8 mouse cellular contexts compared by ENCODE assay signal in the genomic region with DNA sequence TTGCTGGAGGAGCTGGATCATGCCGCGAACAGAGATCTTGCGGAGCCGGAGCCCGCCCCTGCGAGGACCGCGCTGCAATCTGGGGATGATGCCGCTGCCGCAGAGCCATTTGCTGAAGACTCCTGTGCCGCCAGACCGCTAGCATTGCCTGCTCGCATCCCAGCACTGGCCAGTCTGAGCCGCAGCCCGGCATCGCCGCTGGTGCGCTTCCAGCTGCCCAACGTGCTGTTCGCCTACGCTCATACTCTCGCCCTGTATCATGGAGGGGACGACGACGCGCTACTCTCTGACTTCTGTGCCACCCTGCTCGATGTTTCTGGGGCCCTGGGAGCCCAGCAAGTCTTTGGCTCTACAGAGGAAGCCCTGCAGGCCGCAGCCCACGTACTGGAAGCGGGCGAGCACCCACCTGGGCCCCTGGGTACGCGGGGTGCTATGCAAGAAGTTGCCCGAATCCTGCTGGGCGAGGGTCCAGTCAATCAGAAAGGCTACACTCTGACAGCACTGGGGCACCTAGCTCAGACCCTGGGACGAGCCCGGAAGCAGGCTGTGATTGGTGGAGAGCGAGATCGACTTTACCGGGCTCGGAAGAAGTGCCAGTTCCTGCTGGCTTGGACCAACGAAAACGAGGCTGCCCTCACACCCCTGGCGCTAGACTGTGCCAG. TPM values are rescaled to one million over a fixed set of nuclear protein-coding genes. Genes with fewer than 3 reads are reported as not detected.
DNase-seq lines count a peak whose midpoint lies in the region; ATAC-seq lines count a peak whose summit lies in the region.

No protein-coding gene starts in this region.

- no peak for ATAC-seq in limb, embryonic 11.5 days (ENCODE audit: insufficient number of reproducible peaks, low FRiP score, low TSS enrichment, low read depth)

- peak overlapping the region; percentile 96 for H3K27ac ChIP-seq in hindbrain, embryonic 10.5 days
- peak overlapping the region; percentile 84 for H3K27ac ChIP-seq in limb, embryonic 11.5 days (replicated peaks; ENCODE audit: low read depth, low read length)
- peak overlapping the region; percentile 92 for H3K27ac ChIP-seq in midbrain, embryonic 10.5 days (replicated peaks)

- peak overlapping the region; percentile 90 for H3K9ac ChIP-seq in limb, embryonic 11.5 days (ENCODE audit: low read length)

- H3K4me1 ChIP-seq in hindbrain, embryonic 10.5 days (replicated peaks), result peaks cover 49% of the 10 kb centered on the region
- peaks cover 18% of the 10 kb centered on the region for H3K4me1 ChIP-seq in limb, embryonic 11.5 days (ENCODE audit: control insufficient read depth, insufficient read depth, low read length)
- H3K4me1 ChIP-seq in midbrain, embryonic 10.5 days, result peaks cover 49% of the 10 kb centered on the region

- no peaks in the 10 kb centered on the region for H3K9me3 ChIP-seq in hindbrain, embryonic 10.5 days
- H3K9me3 ChIP-seq in limb, embryonic 11.5 days (ENCODE audit: control insufficient read depth, low read length), result no peaks in the 10 kb centered on the region
- H3K9me3 ChIP-seq in midbrain, embryonic 10.5 days (replicated peaks), result no peaks in the 10 kb centered on the region

- 4% methylated on average over 44 of the region's 44 CpGs for WGBS in hindbrain, embryonic 10.5 days
- WGBS in limb, embryonic 11.5 days, result 2% methylated on average over 43 of the region's 44 CpGs
- 3% methylated on average over 44 of the region's 44 CpGs for WGBS in midbrain, embryonic 10.5 days

- H3K4me2 ChIP-seq in limb, embryonic 11.5 days (ENCODE audit: low read depth, severe bottlenecking), result peak overlapping the region; percentile 90

- H3K27me3 ChIP-seq in hindbrain, embryonic 10.5 days (ENCODE audit: insufficient read depth, poor library complexity, severe bottlenecking), result no peaks in the 10 kb centered on the region
- H3K27me3 ChIP-seq in limb, embryonic 11.5 days (ENCODE audit: control insufficient read depth, insufficient read depth, low read length), result no peaks in the 10 kb centered on the region
- no peaks in the 10 kb centered on the region for H3K27me3 ChIP-seq in midbrain, embryonic 10.5 days (ENCODE audit: low read depth, poor library complexity, severe bottlenecking)

- peaks cover 32% of the 10 kb centered on the region for H3K36me3 ChIP-seq in hindbrain, embryonic 10.5 days
- peaks cover 3% of the 10 kb centered on the region; the same call in 1 of the 2 replicates for H3K36me3 ChIP-seq in limb, embryonic 11.5 days (ENCODE audit: control insufficient read depth, insufficient read depth, low read length)
- peaks cover 33% of the 10 kb centered on the region for H3K36me3 ChIP-seq in midbrain, embryonic 10.5 days

- DNase-seq in adrenal gland, postnatal 10 days, result peak; percentile 64
- no peak for DNase-seq in adrenal gland, postnatal 4 days (ENCODE audit: low spot score in 2 of 2)
- DNase-seq in CD8-positive naive resting alpha-beta T cell, adult 2 months (ENCODE audit: low read depth in 2 of 2, low spot score in 2 of 2), result peak; percentile 35 to 36
- DNase-seq in embryo, embryonic 10 days (ENCODE audit: low spot score), result peak; percentile 67
- DNase-seq in hindbrain, embryonic 10.5 days (ENCODE audit: low spot score), result peak; percentile 55
- DNase-seq in limb, embryonic 11.5 days (ENCODE audit: low spot score), result peak; percentile 48
- peak; percentile 47 for DNase-seq in midbrain, embryonic 10.5 days (ENCODE audit: low spot score)
- DNase-seq in spleen, postnatal 14 days (ENCODE audit: low spot score in 2 of 2), result peak; percentile 50 to 54

- peak overlapping the region; percentile 90 for H3K4me3 ChIP-seq in hindbrain, embryonic 10.5 days
- peak overlapping the region; percentile 82 for H3K4me3 ChIP-seq in limb, embryonic 11.5 days (ENCODE audit: low read depth, low read length)
- H3K4me3 ChIP-seq in midbrain, embryonic 10.5 days, result peak overlapping the region; percentile 83

RNA-seq across cellular contexts. Expression of a gene that starts 0.8 kb away (rescaled TPM):
- total RNA-seq in adrenal gland, postnatal 10 days (2021), result 10 to 100 TPM; 21.6 to 26.1 TPM
- total RNA-seq in adrenal gland, postnatal 4 days (2021), result 10 to 100 TPM; 28.0 to 31.0 TPM
- 38.3 and 41.9 TPM in 2 replicates for polyA plus RNA-seq in hindbrain, embryonic 10.5 days (2016; fragmentation: Nextera tagmentation; extraction: Ambion mirVana)
- polyA plus RNA-seq in limb, embryonic 11.5 days (2014; fragmentation: Nextera tagmentation; extraction: Ambion mirVana), result 37.8 and 40.3 TPM in 2 replicates
- polyA plus RNA-seq in midbrain, embryonic 10.5 days (2016; fragmentation: Nextera tagmentation; extraction: Ambion mirVana), result 36.6 and 37.2 TPM in 2 replicates

RNA-seq across cellular contexts. Expression of a gene that starts 4.1 kb away (rescaled TPM):
- 1,000 to 10,000 TPM; 1,154 to 1,182 TPM for total RNA-seq in adrenal gland, postnatal 10 days (2021)
- total RNA-seq in adrenal gland, postnatal 4 days (2021), result 1,000 to 10,000 TPM; 1,446 to 1,549 TPM
- polyA plus RNA-seq in hindbrain, embryonic 10.5 days (2016; fragmentation: Nextera tagmentation; extraction: Ambion mirVana), result 764 and 815 TPM in 2 replicates
- polyA plus RNA-seq in limb, embryonic 11.5 days (2014; fragmentation: Nextera tagmentation; extraction: Ambion mirVana), result 894 and 914 TPM in 2 replicates
- polyA plus RNA-seq in midbrain, embryonic 10.5 days (2016; fragmentation: Nextera tagmentation; extraction: Ambion mirVana), result 711 and 835 TPM in 2 replicates

RNA-seq across cellular contexts. Expression of a gene that starts 4.2 kb away (rescaled TPM):
- total RNA-seq in adrenal gland, postnatal 10 days (2021), result 10 to 100 TPM; 58.2 to 59.4 TPM
- total RNA-seq in adrenal gland, postnatal 4 days (2021), result 10 to 100 TPM; 55.6 to 63.5 TPM
- polyA plus RNA-seq in hindbrain, embryonic 10.5 days (2016; fragmentation: Nextera tagmentation; extraction: Ambion mirVana), result 77.8 and 81.7 TPM in 2 replicates
- polyA plus RNA-seq in limb, embryonic 11.5 days (2014; fragmentation: Nextera tagmentation; extraction: Ambion mirVana), result 95.3 and 98.6 TPM in 2 replicates
- 85.3 and 88.4 TPM in 2 replicates for polyA plus RNA-seq in midbrain, embryonic 10.5 days (2016; fragmentation: Nextera tagmentation; extraction: Ambion mirVana)

RNA-seq across cellular contexts. Expression of a gene that starts 6.4 kb away (rescaled TPM):
- 10 to 100 TPM; 14.3 to 15.9 TPM for total RNA-seq in adrenal gland, postnatal 10 days (2021)
- 10 to 100 TPM; 17.0 to 25.1 TPM for total RNA-seq in adrenal gland, postnatal 4 days (2021)
- polyA plus RNA-seq in hindbrain, embryonic 10.5 days (2016; fragmentation: Nextera tagmentation; extraction: Ambion mirVana), result 37.2 and 41.3 TPM in 2 replicates
- 21.6 and 25.2 TPM in 2 replicates for polyA plus RNA-seq in limb, embryonic 11.5 days (2014; fragmentation: Nextera tagmentation; extraction: Ambion mirVana)
- polyA plus RNA-seq in midbrain, embryonic 10.5 days (2016; fragmentation: Nextera tagmentation; extraction: Ambion mirVana), result 37.3 and 41.9 TPM in 2 replicates

RNA-seq across cellular contexts. Expression of a gene that starts 15.3 kb away (rescaled TPM):
- 10 to 100 TPM; 45.1 to 61.3 TPM for total RNA-seq in adrenal gland, postnatal 10 days (2021)
- 10 to 100 TPM; 80.2 to 83.4 TPM for total RNA-seq in adrenal gland, postnatal 4 days (2021)
- polyA plus RNA-seq in hindbrain, embryonic 10.5 days (2016; fragmentation: Nextera tagmentation; extraction: Ambion mirVana), result 70.2 and 74.9 TPM in 2 replicates
- polyA plus RNA-seq in limb, embryonic 11.5 days (2014; fragmentation: Nextera tagmentation; extraction: Ambion mirVana), result 50.7 and 52.1 TPM in 2 replicates
- polyA plus RNA-seq in midbrain, embryonic 10.5 days (2016; fragmentation: Nextera tagmentation; extraction: Ambion mirVana), result 68.0 and 77.3 TPM in 2 replicates

Comparison
In these comparisons a context has a peak if more than half of its experiments do, and no peak if none do; other contexts are left out.
1. DNase-seq: peak in adrenal gland, postnatal 10 days (single experiment), CD8-positive naive resting alpha-beta T cell, adult 2 months (2 of 2), embryo, embryonic 10 days (single experiment), hindbrain, embryonic 10.5 days (single experiment), limb, embryonic 11.5 days (single experiment), midbrain, embryonic 10.5 days (single experiment) and spleen, postnatal 14 days (2 of 2); none in adrenal gland, postnatal 4 days (0 of 2).
2. Peak in every context shown above with its lines, with median percentiles within 50 percentile points of each other: H3K27ac ChIP-seq and H3K4me3 ChIP-seq.